Mouse (Mus musculus): ENCODE data around the gene C2cd2.
A peak's percentile ranks its signal among the peaks of the same experiment; 100 is the strongest.

Gene C2cd2

GRCm38 (mm10) chr16:97877502-97877901 lies 84.9 kb downstream of the C2cd2 start:
- DNase-seq, result no peak

GRCm38 (mm10) chr16:97875101-97875500 lies 87.3 kb downstream of the C2cd2 start:
- DNase-seq, result no peak

DNA sequence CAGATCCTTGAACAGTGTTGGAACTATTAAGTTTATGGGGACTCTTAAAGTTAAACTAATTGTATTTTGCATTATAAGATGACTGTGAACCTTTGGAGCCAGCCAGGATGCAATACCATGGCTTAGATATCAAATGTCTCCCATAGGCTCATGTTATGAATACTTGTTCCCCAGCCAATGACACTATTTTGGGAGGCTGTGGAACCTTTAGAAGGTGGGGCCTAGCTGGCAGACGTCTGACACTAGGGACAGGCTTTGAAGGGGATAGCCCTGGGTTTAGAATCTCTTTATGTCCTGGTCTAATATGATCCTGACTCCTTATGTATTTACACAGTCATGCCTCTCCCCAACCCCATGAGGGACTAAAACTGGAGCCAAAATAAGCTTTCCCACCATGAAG lies 88.0 kb downstream of the C2cd2 start:
- no peak for DNase-seq

DNA sequence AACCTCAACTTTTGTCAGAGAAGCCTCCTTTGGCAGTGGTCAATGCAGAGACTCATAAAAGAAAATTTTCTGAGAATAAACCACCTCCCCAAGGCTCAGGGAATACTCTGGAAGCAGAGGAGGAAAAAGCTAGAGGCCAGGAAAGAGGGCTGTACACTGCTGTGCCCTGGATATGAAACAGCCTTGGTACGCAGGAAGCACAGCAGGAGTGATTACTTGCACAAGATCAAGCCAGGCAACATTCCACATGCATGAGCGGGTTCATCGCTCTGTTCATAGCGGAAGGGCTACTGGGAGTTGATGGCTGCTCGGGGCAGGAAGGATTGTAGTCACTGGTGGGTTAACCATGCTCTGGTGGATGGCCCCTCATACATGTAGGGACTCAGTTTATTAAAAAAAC lies 89.7 kb downstream of the C2cd2 start:
- no peak for DNase-seq

DNA sequence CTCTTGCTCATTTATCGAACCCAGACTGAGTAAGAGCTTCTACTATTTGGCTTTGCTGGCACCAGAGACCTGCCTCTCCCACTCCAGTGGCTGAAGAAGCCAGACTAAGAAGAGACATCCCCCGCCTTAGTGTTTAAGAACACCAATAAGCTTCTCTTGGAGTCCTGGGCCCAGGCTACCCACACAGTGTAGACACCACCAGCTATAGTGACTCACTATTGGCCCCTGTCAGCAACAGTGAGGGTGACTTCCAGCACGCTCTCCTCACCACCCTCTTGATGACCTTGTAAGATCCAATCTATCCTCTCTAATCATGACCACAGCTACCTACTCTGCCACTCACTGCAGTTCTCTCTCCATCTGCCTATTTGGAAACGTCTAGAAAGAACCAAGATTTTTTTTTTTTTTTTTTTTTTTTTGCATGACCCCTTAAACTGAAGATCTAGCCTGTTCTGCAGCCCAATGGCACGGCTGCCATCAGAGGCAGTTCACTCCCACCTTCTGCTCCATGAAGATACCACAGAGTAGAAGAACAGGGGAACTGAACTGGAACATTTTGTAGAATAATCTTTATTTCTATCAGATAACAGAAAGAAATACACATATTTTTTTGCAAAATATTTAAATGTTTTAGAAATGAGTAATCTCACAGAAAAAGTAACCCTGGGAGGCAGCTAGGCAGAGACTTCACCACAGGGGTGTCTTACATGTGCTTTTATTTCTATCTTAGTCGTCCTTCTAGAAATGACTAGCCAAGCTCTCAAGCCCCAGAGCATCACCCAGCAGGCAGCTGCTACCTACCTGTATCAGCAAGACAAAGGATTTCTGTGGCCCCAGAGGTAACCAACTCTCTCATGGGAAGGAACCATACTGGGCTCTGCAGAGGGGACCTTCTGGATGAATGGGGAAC lies 93.0 kb downstream of the C2cd2 start:
- no peak for DNase-seq

GRCm38 (mm10) chr16:97863932-97864467 lies 98.4 kb downstream of the C2cd2 start:
- DNase-seq, result no peak

DNA sequence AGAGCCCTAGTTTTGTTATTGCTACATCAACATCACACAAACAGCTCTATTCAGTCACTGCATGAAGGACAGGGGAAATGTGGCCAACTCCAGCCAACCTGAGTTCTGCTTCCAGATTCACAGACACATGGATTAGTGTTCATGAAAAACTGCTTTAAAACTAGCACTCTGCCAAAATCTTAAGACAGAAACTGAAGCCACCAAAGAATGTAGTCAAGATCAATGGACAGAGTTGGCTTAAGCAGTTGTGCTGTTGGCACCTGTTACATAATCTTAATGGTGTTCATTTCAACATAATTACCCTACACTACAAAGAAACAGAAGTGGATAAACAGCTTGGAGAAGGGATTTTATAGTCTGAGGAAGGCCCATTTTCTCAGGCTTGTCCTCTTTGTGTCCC lies 106.3 kb downstream of the C2cd2 start:
- DNase-seq, result no peak

GRCm38 (mm10) chr16:97851741-97852319 lies 110.6 kb downstream of the C2cd2 start, which contains the start of gene Prdm15:
TSS of gene Prdm15 (minus strand) at chr16:97851850.
- peak; percentile 86 for DNase-seq

DNA sequence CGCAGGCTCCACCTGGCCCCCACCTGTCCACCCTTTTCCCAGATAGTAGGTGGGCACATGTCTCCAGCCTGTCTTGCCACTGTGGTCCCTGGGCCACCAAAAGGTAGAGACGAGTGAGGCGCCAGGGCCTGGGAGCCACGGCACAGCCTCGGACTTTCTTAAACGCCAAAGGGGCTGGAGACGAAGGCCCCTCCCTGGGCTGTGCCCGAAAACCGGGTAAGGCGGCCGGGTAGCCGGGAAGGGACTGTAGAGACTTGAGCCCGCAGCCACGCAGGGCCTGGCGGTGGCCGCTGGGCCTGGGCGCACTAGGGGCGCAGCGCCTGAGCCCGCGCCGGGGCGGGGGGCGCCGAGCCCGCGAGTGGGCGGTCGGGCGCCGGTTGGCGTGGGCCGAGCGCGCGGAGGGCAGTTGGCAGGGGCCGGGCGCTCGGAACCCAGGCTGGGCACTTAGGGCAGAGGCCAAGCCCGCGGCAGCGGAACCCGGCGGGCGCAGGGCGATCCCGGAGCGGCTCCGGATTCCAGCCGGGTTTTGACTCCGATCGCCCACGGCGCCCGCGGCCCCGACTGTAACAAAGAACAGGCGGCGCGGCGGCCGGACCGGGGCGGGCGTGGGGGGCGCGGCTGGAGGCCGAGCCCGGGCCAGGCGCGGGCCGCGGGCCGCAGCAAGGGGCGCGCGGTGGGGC lies 111.2 kb downstream of the C2cd2 start:
- peak; percentile 85 for DNase-seq

DNA sequence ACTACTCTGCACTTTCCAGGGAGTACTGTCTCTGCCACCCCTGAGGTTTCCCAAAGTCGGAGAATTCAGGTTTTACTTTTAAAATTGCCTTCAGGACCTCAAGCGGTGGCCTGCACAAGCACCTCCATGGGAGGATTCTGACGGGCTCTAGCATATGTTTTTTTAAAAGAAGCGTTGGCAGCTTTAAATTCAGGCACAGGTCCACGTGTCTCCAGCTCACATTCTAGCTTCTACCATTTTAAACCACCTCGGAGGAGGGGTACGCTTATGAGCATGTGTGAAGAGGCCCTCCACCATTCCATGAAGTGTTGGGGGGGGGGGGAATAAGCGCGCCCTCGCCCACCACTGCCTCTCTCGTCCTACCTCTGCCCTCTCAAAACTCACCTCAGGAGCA lies 111.7 kb downstream of the C2cd2 start:
- no peak for DNase-seq

- DNase-seq, result no peak
Measured at GRCm38 (mm10) chr16:97848832-97849231, 113.6 kb downstream of the C2cd2 start.

DNA sequence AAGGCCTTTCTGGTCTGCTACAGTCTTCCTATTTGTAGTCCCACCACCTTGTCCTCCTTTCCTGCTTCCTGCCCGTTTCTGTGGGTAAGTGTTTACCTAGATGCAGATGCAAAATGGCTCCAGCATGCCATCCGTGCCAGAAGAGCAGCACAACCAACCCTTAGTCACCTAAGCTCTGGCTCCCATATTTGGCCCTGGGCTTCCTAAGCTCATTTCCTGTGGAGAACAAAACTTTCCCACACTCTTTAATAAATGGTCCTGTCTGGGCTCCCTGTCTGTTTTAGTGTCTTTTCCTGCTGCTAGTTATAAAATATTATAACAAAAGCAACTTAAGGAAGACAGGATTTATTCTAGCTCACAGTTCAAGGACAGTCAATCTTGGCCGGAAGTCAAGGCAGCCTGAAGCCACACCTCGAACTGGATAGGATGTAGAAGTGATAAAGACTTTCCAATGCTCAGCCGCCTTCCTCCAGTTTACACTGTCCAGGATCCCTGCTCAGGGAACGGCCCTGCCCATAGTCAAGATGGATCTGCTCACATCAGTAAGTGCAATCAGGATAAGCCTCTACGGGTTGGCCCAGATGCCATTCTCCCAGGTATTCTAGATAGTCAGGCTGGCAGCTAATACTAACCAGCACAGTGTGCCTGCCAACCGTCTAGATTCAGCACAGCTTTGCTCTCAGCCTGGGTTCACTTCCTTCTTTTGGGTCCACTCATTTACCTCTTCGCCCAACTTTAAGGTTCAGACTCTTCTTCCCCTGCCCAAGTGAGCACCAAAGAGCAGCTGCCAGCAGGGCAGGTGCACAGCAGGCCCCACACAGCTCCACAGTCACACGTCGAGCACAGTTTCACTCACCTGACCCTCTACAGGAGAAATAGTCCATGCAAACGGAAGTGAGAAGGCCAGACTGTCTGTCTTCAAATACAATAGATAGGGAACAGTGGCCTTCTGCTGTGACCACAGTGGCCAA lies 117.1 kb downstream of the C2cd2 start:
- no peak for DNase-seq

GRCm38 (mm10) chr16:97832154-97832553 lies 130.2 kb downstream of the C2cd2 start:
- no peak for DNase-seq

GRCm38 (mm10) chr16:97828207-97828606 lies 134.2 kb downstream of the C2cd2 start:
- no peak for DNase-seq

- no peak for DNase-seq
Measured at GRCm38 (mm10) chr16:97823311-97824007, 138.9 kb downstream of the C2cd2 start.

DNA sequence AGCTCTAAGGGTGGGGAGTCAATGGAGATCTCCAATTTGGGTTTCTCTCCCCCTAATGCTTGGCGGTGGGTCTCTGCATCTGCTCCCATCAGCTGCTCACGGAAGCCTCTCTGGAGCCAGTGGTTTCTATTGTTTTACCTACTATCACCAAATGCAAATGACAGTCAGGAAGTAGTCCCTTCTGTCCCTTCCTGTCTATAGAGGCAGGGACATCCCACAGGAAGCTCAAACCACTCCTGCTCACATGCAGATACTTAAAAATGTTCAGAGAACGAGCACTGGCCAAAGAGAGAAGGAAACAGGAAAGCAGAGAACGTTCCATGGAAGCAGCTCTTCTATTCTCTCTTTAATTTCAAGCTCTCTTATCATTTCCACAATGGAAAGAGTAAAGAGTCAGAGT lies 142.9 kb downstream of the C2cd2 start:
- DNase-seq, result no peak

GRCm38 (mm10) chr16:97817414-97817813 lies 145.0 kb downstream of the C2cd2 start:
- DNase-seq, result no peak

DNA sequence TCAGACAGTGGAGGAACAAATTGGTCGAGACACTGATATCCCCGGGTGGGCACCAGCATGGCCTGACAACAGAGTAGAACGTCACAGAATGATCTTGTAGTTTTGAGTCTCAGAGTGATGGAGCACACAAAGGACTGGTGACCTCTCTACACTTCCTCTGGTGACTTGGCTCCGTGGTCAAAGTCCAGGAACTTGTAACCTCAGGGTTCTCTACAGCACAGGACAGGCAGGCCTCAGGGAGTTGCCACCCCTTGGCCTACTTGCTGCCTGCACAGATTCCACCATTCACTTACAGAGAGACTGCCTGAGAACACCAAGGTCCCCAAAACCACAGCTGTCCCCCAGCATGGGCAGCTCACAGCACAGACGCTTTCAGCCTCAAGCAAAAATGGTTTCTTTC lies 147.1 kb downstream of the C2cd2 start:
- no peak for DNase-seq

DNA sequence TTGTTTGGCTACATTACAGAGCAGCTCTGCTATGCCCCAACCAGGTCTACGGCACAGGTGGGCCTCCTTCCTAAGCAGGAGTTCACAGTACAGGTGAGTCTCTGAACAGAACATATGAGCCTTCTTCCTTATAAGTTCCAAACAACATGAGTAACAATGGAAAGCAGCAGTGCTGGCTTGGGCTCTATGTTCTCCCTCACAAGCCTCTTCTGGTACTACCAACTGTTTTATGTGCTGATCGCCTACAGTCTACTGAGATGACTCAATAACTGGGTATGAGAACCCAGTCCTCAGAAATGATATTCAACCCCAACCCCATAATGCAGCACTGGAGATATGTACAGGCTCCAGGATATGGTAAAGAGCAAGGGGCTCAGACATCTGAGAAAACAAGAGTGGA lies 148.3 kb downstream of the C2cd2 start:
- DNase-seq, result no peak

DNA sequence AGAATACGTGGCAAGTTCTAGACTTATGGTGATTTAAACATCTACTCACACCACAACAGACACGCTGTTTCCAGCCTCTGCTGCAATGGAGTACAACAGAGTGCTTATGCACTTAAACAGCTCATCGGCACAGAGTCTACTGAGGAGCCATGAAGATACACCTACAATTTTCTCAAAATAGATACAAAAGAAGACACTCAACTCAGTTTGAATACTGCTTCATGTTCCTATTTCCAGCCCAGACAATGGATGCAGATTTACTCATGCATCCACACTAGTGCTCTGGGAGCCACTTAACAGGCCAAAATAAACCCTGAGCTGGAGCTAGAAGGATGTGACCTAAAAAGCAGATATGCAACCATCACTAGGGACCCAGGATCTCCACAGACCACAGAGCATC lies 153.5 kb downstream of the C2cd2 start:
- DNase-seq, result no peak

- no peak for DNase-seq
Measured at GRCm38 (mm10) chr16:97805646-97806045, 156.8 kb downstream of the C2cd2 start.
